Comparison of ENCODE assay signal across 8 mouse cellular contexts in the genomic region with DNA sequence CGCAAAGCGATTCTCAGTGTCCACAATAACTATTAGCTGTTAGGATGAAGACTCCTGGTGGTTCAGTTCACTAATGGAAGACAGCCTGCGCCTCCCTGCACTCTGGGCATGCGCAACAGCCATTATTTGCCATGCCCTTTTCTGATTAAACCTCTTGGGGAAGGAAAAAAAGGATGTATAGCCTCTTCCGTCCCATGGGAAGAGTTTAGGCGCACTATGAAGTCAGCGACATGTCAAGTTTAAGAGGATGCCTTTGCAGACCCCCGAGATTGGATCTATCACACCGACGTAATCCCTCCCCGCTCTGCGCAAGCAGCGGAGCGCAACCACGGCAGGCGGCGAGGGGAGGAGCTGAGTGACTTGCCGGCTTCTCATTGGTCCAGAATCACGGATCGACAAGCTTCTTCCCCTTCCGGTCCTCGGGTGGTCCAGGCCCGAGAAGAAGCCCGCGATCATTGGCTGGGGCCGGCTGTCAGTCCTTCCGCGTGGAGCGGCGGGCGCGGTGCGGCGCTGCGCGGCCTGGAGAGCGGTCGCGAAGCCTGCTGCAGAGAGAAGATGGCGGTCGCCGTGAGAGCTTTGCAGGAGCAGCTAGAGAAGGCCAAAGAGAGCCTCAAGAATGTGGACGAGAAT. TPM values are rescaled to one million over a fixed set of nuclear protein-coding genes. Genes with fewer than 3 reads are reported as not detected.
A peak's percentile ranks its signal among the peaks of the same experiment; 100 is the strongest.
DNase-seq lines count a peak whose midpoint lies in the region; ATAC-seq and TF ChIP-seq lines count a peak whose summit lies in the region.

A gene (plus strand): TSS at position 437 of the 630 bp plus-strand sequence.

- peak; percentile 88 for TF ChIP-seq POLR2A in testis, adult 2 months (IDR thresholded peaks at IDR 0.05; ENCODE audit: control insufficient read depth, low read depth, low read length)

- no peak for TF ChIP-seq CTCF in E14TG2a.4 (conservative IDR thresholded peaks at IDR 0.05; ENCODE audit: low read length)
- peak; percentile 22; the same call in 1 of the 2 replicates for TF ChIP-seq CTCF in heart, postnatal 0 days (IDR thresholded peaks at IDR 0.05; ENCODE audit: low read depth)
- TF ChIP-seq CTCF in testis, adult 2 months (IDR thresholded peaks at IDR 0.05; ENCODE audit: control insufficient read depth, insufficient read depth, insufficient replicate concordance, low read depth, low read length): no peak

- peaks cover 26% of the 10 kb centered on the region for H3K4me1 ChIP-seq in E14TG2a.4 (replicated peaks; ENCODE audit: low read depth, low read length)
- H3K4me1 ChIP-seq in forebrain, embryonic 12.5 days: peaks cover 14% of the 10 kb centered on the region
- 0 out of 2 replicates have a peak, but pooled peaks cover 6% of the 10 kb centered on the region for H3K4me1 ChIP-seq in heart, postnatal 0 days (ENCODE audit: control insufficient read depth, insufficient read depth)
- H3K4me1 ChIP-seq in liver, embryonic 16.5 days (ENCODE audit: control insufficient read depth, low read depth, low read length): peaks cover 10% of the 10 kb centered on the region
- H3K4me1 ChIP-seq in neural tube, embryonic 13.5 days (replicated peaks): peaks cover 16% of the 10 kb centered on the region
- H3K4me1 ChIP-seq in testis, adult 2 months (ENCODE audit: control insufficient read depth, insufficient read depth, low read length): no peaks in the 10 kb centered on the region

- no peaks in the 10 kb centered on the region for H3K9me3 ChIP-seq in E14TG2a.4 (ENCODE audit: low read length)
- no peaks in the 10 kb centered on the region for H3K9me3 ChIP-seq in forebrain, embryonic 12.5 days
- H3K9me3 ChIP-seq in heart, postnatal 0 days (replicated peaks; ENCODE audit: control insufficient read depth, low read length): no peaks in the 10 kb centered on the region
- H3K9me3 ChIP-seq in liver, embryonic 16.5 days (replicated peaks; ENCODE audit: control insufficient read depth, low read length): no peaks in the 10 kb centered on the region
- H3K9me3 ChIP-seq in neural tube, embryonic 13.5 days: no peaks in the 10 kb centered on the region

- H3K27ac ChIP-seq in forebrain, embryonic 12.5 days: peak within 1 kb of the TSS; percentile 89
- H3K27ac ChIP-seq in heart, postnatal 0 days (ENCODE audit: low read depth): peak within 1 kb of the TSS; percentile 88
- peak within 1 kb of the TSS; percentile 81 for H3K27ac ChIP-seq in liver, embryonic 16.5 days (ENCODE audit: low read length)
- peak within 1 kb of the TSS; percentile 93 for H3K27ac ChIP-seq in neural tube, embryonic 13.5 days (replicated peaks)
- H3K27ac ChIP-seq in testis, adult 2 months (ENCODE audit: control insufficient read depth, insufficient read depth, low read depth, low read length): peak within 1 kb of the TSS; percentile 76

- H3K27me3 ChIP-seq in E14TG2a.4 (ENCODE audit: insufficient read depth, low read length): no peaks in the 10 kb centered on the region
- no peaks in the 10 kb centered on the region for H3K27me3 ChIP-seq in forebrain, embryonic 12.5 days
- 0 out of 2 replicates have a peak, but pooled peaks cover 3% of the 10 kb centered on the region for H3K27me3 ChIP-seq in heart, postnatal 0 days (ENCODE audit: control insufficient read depth, insufficient read depth, low read length)
- H3K27me3 ChIP-seq in liver, embryonic 16.5 days (ENCODE audit: control insufficient read depth, insufficient read depth, low read depth, low read length): no peaks in the 10 kb centered on the region
- H3K27me3 ChIP-seq in neural tube, embryonic 13.5 days: peaks cover 3% of the 10 kb centered on the region; the same call in 1 of the 2 replicates
- H3K27me3 ChIP-seq in testis, adult 2 months (ENCODE audit: control insufficient read depth, insufficient read depth, low read length): no peaks in the 10 kb centered on the region

- WGBS in forebrain, embryonic 12.5 days: under 1% methylated on average over 43 of the region's 43 CpGs
- under 1% methylated on average over 41 of the region's 43 CpGs for WGBS in heart, postnatal 0 days
- under 1% methylated on average over 43 of the region's 43 CpGs for WGBS in liver, embryonic 16.5 days (ENCODE audit: insufficient replicate concordance)
- WGBS in neural tube, embryonic 13.5 days: under 1% methylated on average over 43 of the region's 43 CpGs

- DNase-seq in c-Kit-positive CD71-positive TER-119-positive erythroid progenitor cells, embryonic 14.5 days (ENCODE audit: low spot score): peak; percentile 95
- peak; percentile 99 for DNase-seq in heart, postnatal 0 days (ENCODE audit: low spot score)
- DNase-seq in kidney, postnatal 4 days: peak; percentile 96 to 98

- H3K4me2 ChIP-seq in forebrain, embryonic 12.5 days: peak within 1 kb of the TSS; percentile 61
- peak within 1 kb of the TSS; percentile 82 for H3K4me2 ChIP-seq in heart, postnatal 0 days (ENCODE audit: low read depth, low read length)
- H3K4me2 ChIP-seq in liver, embryonic 16.5 days (ENCODE audit: low read depth, low read length): peak within 1 kb of the TSS; percentile 92
- H3K4me2 ChIP-seq in neural tube, embryonic 13.5 days: peak within 1 kb of the TSS; percentile 88

- peak within 1 kb of the TSS; percentile 97 for H3K9ac ChIP-seq in forebrain, embryonic 12.5 days
- H3K9ac ChIP-seq in heart, postnatal 0 days (replicated peaks; ENCODE audit: low read depth, low read length): peak within 1 kb of the TSS; percentile 97
- H3K9ac ChIP-seq in liver, embryonic 16.5 days (ENCODE audit: low read depth, low read length): peak within 1 kb of the TSS; percentile 98
- H3K9ac ChIP-seq in neural tube, embryonic 13.5 days: peak within 1 kb of the TSS; percentile 99

- H3K4me3 ChIP-seq in E14TG2a.4 (replicated peaks; ENCODE audit: low read length): peak within 1 kb of the TSS; percentile 100
- H3K4me3 ChIP-seq in forebrain, embryonic 12.5 days (replicated peaks): peak within 1 kb of the TSS; percentile 99
- H3K4me3 ChIP-seq in heart, postnatal 0 days (ENCODE audit: low read depth, low read length): peak within 1 kb of the TSS; percentile 83
- H3K4me3 ChIP-seq in liver, embryonic 16.5 days (ENCODE audit: low read depth, low read length): peak within 1 kb of the TSS; percentile 97
- peak within 1 kb of the TSS; percentile 99 for H3K4me3 ChIP-seq in neural tube, embryonic 13.5 days
- peak within 1 kb of the TSS; percentile 90 for H3K4me3 ChIP-seq in testis, adult 2 months (ENCODE audit: control insufficient read depth, low read depth, low read length)

- peak; percentile 99 for ATAC-seq in forebrain, embryonic 12.5 days (ENCODE audit: low FRiP score)
- ATAC-seq in heart, postnatal 0 days (ENCODE audit: insufficient read depth, low read depth): peak; percentile 99
- ATAC-seq in liver, embryonic 16.5 days (ENCODE audit: low read depth): peak; percentile 99
- ATAC-seq in neural tube, embryonic 13.5 days (ENCODE audit: low read depth): peak; percentile 99

- no peak; the same call in 1 of the 2 replicates for TF ChIP-seq EP300 in heart, postnatal 0 days (IDR thresholded peaks at IDR 0.05; ENCODE audit: low read depth)

- peaks cover 36% of the 10 kb centered on the region for H3K36me3 ChIP-seq in E14TG2a.4 (ENCODE audit: insufficient read depth, low read length)
- peaks cover 34% of the 10 kb centered on the region for H3K36me3 ChIP-seq in forebrain, embryonic 12.5 days (replicated peaks)
- H3K36me3 ChIP-seq in heart, postnatal 0 days (replicated peaks; ENCODE audit: control insufficient read depth, insufficient read depth, low read length): peaks cover 32% of the 10 kb centered on the region
- peaks cover 27% of the 10 kb centered on the region for H3K36me3 ChIP-seq in liver, embryonic 16.5 days (ENCODE audit: control insufficient read depth, insufficient read depth)
- H3K36me3 ChIP-seq in neural tube, embryonic 13.5 days: peaks cover 34% of the 10 kb centered on the region
- peaks cover 3% of the 10 kb centered on the region for H3K36me3 ChIP-seq in testis, adult 2 months (ENCODE audit: control insufficient read depth, insufficient read depth, low read length)

RNA-seq across cellular contexts. Expression of the gene that starts here (rescaled TPM):
- 130 and 134 TPM in 2 replicates for polyA plus RNA-seq in forebrain, embryonic 12.5 days (2016; fragmentation: Nextera tagmentation; extraction: Ambion mirVana)
- total RNA-seq in heart, postnatal 0 days (2014; rRNA removed; ENCODE audit: low replicate concordance): 6.7 and 11.8 TPM in 2 replicates
- 36.6 and 41.3 TPM in 2 replicates for polyA plus RNA-seq in heart, postnatal 0 days (2015; fragmentation: Nextera tagmentation; extraction: Ambion mirVana)
- 25.1 and 32.1 TPM in 2 replicates for polyA plus RNA-seq in liver, embryonic 16.5 days (2015; fragmentation: Nextera tagmentation; extraction: Ambion mirVana)
- 83.2 and 95.0 TPM in 2 replicates for polyA plus RNA-seq in neural tube, embryonic 13.5 days (2015; fragmentation: Nextera tagmentation; extraction: Ambion mirVana)
- 13.8 and 15.0 TPM in 2 replicates for polyA plus RNA-seq in testis, adult 2 months (2012; rRNA removed)

Comparison
In these comparisons a context has a peak if more than half of its experiments do, and no peak if none do; other contexts are left out.
1. Peak in every context shown above with its lines: DNase-seq, ATAC-seq, H3K4me3 ChIP-seq and H3K27ac ChIP-seq.